Mouse (Mus musculus) C2C12 (cell line): ENCODE data around the gene Cys1. TPM values are rescaled to one million over a fixed set of nuclear protein-coding genes. Genes with fewer than 3 reads are reported as not detected.
"Not testable (repeated sequence)": the region's sequence is repeated elsewhere in the genome, so short reads cannot be mapped to it uniquely, and the experiment has no call there.

Source experiments
- H3K27me3 ChIP-seq: one replicate; pipeline ENCODE4 v1.6.1; 2011; ENCODE audit not compliant: control insufficient read depth, insufficient read depth, insufficient read length
- H3K36me3 ChIP-seq: one replicate; pipeline ENCODE4 v1.6.1; 2011; ENCODE audit not compliant: control insufficient read depth, insufficient read depth
- H3K4me3 ChIP-seq: one replicate; pipeline ENCODE4 v1.5.1; 2011; ENCODE audit warnings: mild to moderate bottlenecking, control low read depth; ENCODE audit not compliant: poor library complexity, insufficient read depth, severe bottlenecking
- H3K79me2 ChIP-seq: one replicate; pipeline ENCODE4 v1.6.1; 2011; ENCODE audit not compliant: control insufficient read depth, insufficient read depth
- H3K79me3 ChIP-seq: one replicate; pipeline ENCODE4 v1.6.1; 2011; ENCODE audit warnings: low read depth, control low read depth
- H3ac ChIP-seq: one replicate; pipeline ENCODE3; 2011; ENCODE audit warnings: low read depth; ENCODE audit not compliant: control insufficient read depth, insufficient read length
- CEBPB ChIP-seq: IDR thresholded peaks from one replicate; pipeline ENCODE4 v1.6.1; 2011; ENCODE audit warnings: low read depth, mild to moderate bottlenecking, control low read depth, moderate library complexity
- CTCF ChIP-seq: IDR thresholded peaks from one replicate; pipeline ENCODE4 v1.5.1; 2011; ENCODE audit not compliant: control insufficient read depth, insufficient read depth, insufficient read length
- FOSL1 ChIP-seq: IDR thresholded peaks from one replicate; pipeline ENCODE4 v1.8.0; 2011; ENCODE audit warnings: mild to moderate bottlenecking, low read length; ENCODE audit not compliant: poor library complexity, insufficient read depth, severe bottlenecking
- MAX ChIP-seq: IDR thresholded peaks from one replicate; pipeline ENCODE4 v1.6.1; 2011; ENCODE audit warnings: mild to moderate bottlenecking, control low read depth
- MYOD1 ChIP-seq: IDR thresholded peaks from one replicate; pipeline ENCODE4 v1.6.1; 2011; ENCODE audit warnings: low read depth; ENCODE audit not compliant: control insufficient read depth, insufficient read length
- MYOG ChIP-seq: IDR thresholded peaks from one replicate; pipeline ENCODE4 v1.6.1; 2011; ENCODE audit not compliant: control insufficient read depth, insufficient read length; ENCODE audit errors: extremely low read depth
- USF1 ChIP-seq: IDR thresholded peaks from one replicate; pipeline ENCODE4 v1.6.1; 2011; ENCODE audit warnings: low read depth, mild to moderate bottlenecking, control low read depth, moderate library complexity
- polyA plus RNA-seq: library from polyadenylated mRNA; unstranded; fragments of >200 nt; fragmentation: generic; extraction: Trizol; gene quantifications from one replicate; pipeline ENCODE4 v1.2.1, GENCODE M21; 2012; ENCODE audit warnings: missing spikeins

The Cys1 gene
- polyA plus RNA-seq, 1 experiment = 0.36 TPM

- Histone ChIP-seq H3ac (peak within 1 kb of the TSS; percentile 98), H3K27me3 (no peaks in the 10 kb centered on the region), H3K79me2 (peaks cover 50% of the 10 kb centered on the region), H3K79me3 (peaks cover 34% of the 10 kb centered on the region), H3K4me3 (peak within 1 kb of the TSS; percentile 92), H3K36me3 (peaks cover 43% of the 10 kb centered on the region)
- no peak for TF ChIP-seq MYOG
- peak; percentile 66 for TF ChIP-seq CTCF
These were observed 26.6 kb upstream of the Cys1 start, which contains the start of gene Rrm2 for GRCm38 (mm10) chr12:24707954-24708823. Gene Rrm2, plus strand, starts transcription at chr12:24708241.

DNA sequence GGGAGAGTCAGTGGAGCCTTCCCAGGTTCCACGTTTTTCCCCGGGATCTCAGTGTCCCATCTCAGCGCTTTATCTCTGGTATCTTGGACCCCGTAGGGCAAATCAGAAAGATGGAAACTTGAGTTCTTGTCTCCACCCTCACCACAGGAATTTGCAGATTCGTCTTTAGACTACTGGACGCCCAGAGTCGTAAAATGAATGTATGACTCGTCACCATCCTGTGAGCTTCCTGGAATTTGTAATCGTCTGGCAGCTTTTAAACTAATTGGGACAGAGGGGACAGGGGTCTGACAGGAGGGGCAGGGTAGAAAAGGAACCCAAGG is 25.8 kb upstream of the Cys1 start:
- Histone ChIP-seq H3K27me3 (no peaks in the 10 kb centered on the region), H3ac (peak overlapping the region; percentile 94), H3K79me3 (peaks cover 33% of the 10 kb centered on the region), H3K79me2 (peaks cover 45% of the 10 kb centered on the region), H3K36me3 (peaks cover 35% of the 10 kb centered on the region), H3K4me3 (peak overlapping the region; percentile 92)
- TF ChIP-seq CTCF (no peak), MYOD1 (no peak), FOSL1 (no peak), MYOG (no peak), USF1 (no peak), MAX (no peak), CEBPB (no peak)

- Histone ChIP-seq H3K36me3 (peaks cover 30% of the 10 kb centered on the region), H3K79me3 (peaks cover 32% of the 10 kb centered on the region), H3K27me3 (no peaks in the 10 kb centered on the region), H3K79me2 (peaks cover 39% of the 10 kb centered on the region), H3K4me3 (peak overlapping the region; percentile 92), H3ac (peak overlapping the region; percentile 49)
- peak; percentile 1 for TF ChIP-seq MYOD1
- no peak for TF ChIP-seq USF1
These were observed 25.3 kb upstream of the Cys1 start for GRCm38 (mm10) chr12:24706764-24707479.

- Histone ChIP-seq H3K79me3 (peaks cover 22% of the 10 kb centered on the region), H3ac (no peak overlapping the region), H3K4me3 (no peak overlapping the region), H3K27me3 (no peaks in the 10 kb centered on the region), H3K79me2 (peaks cover 27% of the 10 kb centered on the region), H3K36me3 (peaks cover 20% of the 10 kb centered on the region)
- TF ChIP-seq MAX (peak; percentile 55), USF1 (peak; percentile 78), CTCF (no peak), FOSL1 (no peak), MYOD1 (peak; percentile 5), CEBPB (no peak), MYOG (no peak)
These were observed 24.1 kb upstream of the Cys1 start for GRCm38 (mm10) chr12:24705502-24706263.

GRCm38 (mm10) chr12:24703013-24703412 is 21.4 kb upstream of the Cys1 start:
- H3ac ChIP-seq = no peak overlapping the region
- TF ChIP-seq MYOD1 (peak; percentile 97), USF1 (no peak)
- H3K79me2 ChIP-seq = peaks cover under 1% of the 10 kb centered on the region
- no peaks in the 10 kb centered on the region for H3K79me3 ChIP-seq
- no peaks in the 10 kb centered on the region for H3K27me3 ChIP-seq
- no peak overlapping the region for H3K4me3 ChIP-seq
- no peaks in the 10 kb centered on the region for H3K36me3 ChIP-seq

DNA sequence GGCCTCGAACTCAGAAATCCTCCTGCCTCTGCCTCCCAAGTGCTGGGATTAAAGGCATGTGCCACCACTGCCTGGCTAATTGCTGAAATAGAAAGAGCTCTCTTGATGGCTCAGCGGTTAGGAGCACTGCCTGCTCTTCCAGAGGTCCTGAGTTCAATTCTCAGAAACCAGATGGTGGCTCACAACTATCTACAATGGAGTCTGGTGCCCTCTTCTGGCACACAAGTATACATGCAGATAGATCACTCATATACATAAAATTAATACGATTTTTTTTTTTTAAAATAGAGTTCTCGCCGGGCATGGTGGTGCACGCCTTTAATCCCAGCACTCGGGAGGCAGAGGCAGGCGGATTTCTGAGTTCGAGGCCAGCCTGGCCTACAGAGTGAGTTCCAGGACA is 20.0 kb upstream of the Cys1 start:
- H3K4me3 ChIP-seq, H3K79me2 ChIP-seq, H3K27me3 ChIP-seq, H3ac ChIP-seq, H3K79me3 ChIP-seq, H3K36me3 ChIP-seq: not testable (repeated sequence)
